9 mouse cellular contexts compared by ENCODE assay signal in genomic region chr7:138940612-138941461, GRCm38 (mm10). TPM values are rescaled to one million over a fixed set of nuclear protein-coding genes. Genes with fewer than 3 reads are reported as not detected.
A peak's percentile ranks its signal among the peaks of the same experiment; 100 is the strongest.
DNase-seq lines count a peak whose midpoint lies in the region; ATAC-seq and TF ChIP-seq lines count a peak whose summit lies in the region.
"Had no signal": no experiment of that assay in that cellular context is flagged by ENCODE, and none has a peak within 500 bp of the region (broad histone marks: within the 10 kb centered on the region; RNA-seq: fewer than 3 reads in every experiment).

Gene Jakmip3 (plus strand): TSS chr7:138940730.

- H3K36me3 ChIP-seq in embryonic facial prominence, embryonic 13.5 days: no peaks in the 10 kb centered on the region
- no peaks in the 10 kb centered on the region for H3K36me3 ChIP-seq in hindbrain, embryonic 12.5 days
- H3K36me3 ChIP-seq in limb, embryonic 13.5 days: no peaks in the 10 kb centered on the region
- H3K36me3 ChIP-seq in thymus, adult 2 months (ENCODE audit: control insufficient read depth, insufficient read depth, low read length): no peaks in the 10 kb centered on the region

- no peak for TF ChIP-seq POLR2A in thymus, adult 2 months (IDR thresholded peaks at IDR 0.05; ENCODE audit: control insufficient read depth, extremely low read depth, insufficient read depth, low read length, poor library complexity)

- WGBS in embryonic facial prominence, embryonic 13.5 days: under 1% methylated on average over 78 of the region's 78 CpGs
- 2% methylated on average over 78 of the region's 78 CpGs for WGBS in hindbrain, embryonic 12.5 days
- under 1% methylated on average over 78 of the region's 78 CpGs for WGBS in limb, embryonic 13.5 days
- 4% methylated on average over 78 of the region's 78 CpGs for WGBS in thymus, adult 2 months

- peak; percentile 49 to 67 for DNase-seq in adrenal gland, adult (ENCODE audit: inconsistent age in 2 of 2, low spot score in 1 of 2)
- no peak for DNase-seq in adrenal gland, postnatal 4 days (ENCODE audit: low spot score in 2 of 2)
- DNase-seq in adrenal gland, postnatal 10 days: peak; percentile 25
- DNase-seq in retina, postnatal 1 day: peak; percentile 39
- DNase-seq in thymus, adult 2 months: no peak

- ATAC-seq in embryonic facial prominence, embryonic 13.5 days (ENCODE audit: insufficient number of reproducible peaks, insufficient read depth, low FRiP score, low TSS enrichment, low read depth): no peak
- ATAC-seq in hindbrain, embryonic 12.5 days (ENCODE audit: low FRiP score): no peak
- peak; percentile 15; the same call in 1 of the 2 replicates for ATAC-seq in limb, embryonic 13.5 days (ENCODE audit: low FRiP score, low read depth)

- peak within 1 kb of the TSS; percentile 49 for H3K4me3 ChIP-seq in embryonic facial prominence, embryonic 13.5 days
- peak within 1 kb of the TSS; percentile 48 for H3K4me3 ChIP-seq in hindbrain, embryonic 12.5 days
- H3K4me3 ChIP-seq in limb, embryonic 13.5 days: peak within 1 kb of the TSS; percentile 51
- H3K4me3 ChIP-seq in thymus, adult 2 months (ENCODE audit: control insufficient read depth, insufficient read depth, low read length): no peak within 1 kb of the TSS

- no peaks in the 10 kb centered on the region for H3K9me3 ChIP-seq in embryonic facial prominence, embryonic 13.5 days
- H3K9me3 ChIP-seq in hindbrain, embryonic 12.5 days (replicated peaks): 0 out of 2 replicates have a peak, but pooled peaks cover 4% of the 10 kb centered on the region
- H3K9me3 ChIP-seq in limb, embryonic 13.5 days: no peaks in the 10 kb centered on the region

- H3K27ac ChIP-seq in embryonic facial prominence, embryonic 13.5 days: no peak within 1 kb of the TSS
- no peak within 1 kb of the TSS for H3K27ac ChIP-seq in hindbrain, embryonic 12.5 days
- no peak within 1 kb of the TSS for H3K27ac ChIP-seq in limb, embryonic 13.5 days
- H3K27ac ChIP-seq in thymus, adult 2 months (ENCODE audit: control insufficient read depth, insufficient read depth, low read length): no peak within 1 kb of the TSS

- H3K9ac ChIP-seq in embryonic facial prominence, embryonic 13.5 days: peak within 1 kb of the TSS; percentile 64
- peak within 1 kb of the TSS; percentile 53 for H3K9ac ChIP-seq in hindbrain, embryonic 12.5 days
- peak within 1 kb of the TSS; percentile 56 for H3K9ac ChIP-seq in limb, embryonic 13.5 days

- H3K4me1 ChIP-seq in embryonic facial prominence, embryonic 13.5 days: peaks cover 12% of the 10 kb centered on the region
- peaks cover 17% of the 10 kb centered on the region for H3K4me1 ChIP-seq in hindbrain, embryonic 12.5 days
- peaks cover 13% of the 10 kb centered on the region for H3K4me1 ChIP-seq in limb, embryonic 13.5 days
- H3K4me1 ChIP-seq in thymus, adult 2 months (replicated peaks; ENCODE audit: control insufficient read depth, insufficient read depth, low read length): no peaks in the 10 kb centered on the region

- TF ChIP-seq CTCF in thymus, adult 2 months (IDR thresholded peaks at IDR 0.05; ENCODE audit: borderline replicate concordance, control insufficient read depth, extremely low read depth, insufficient read depth, low read length, poor library complexity): no peak

- peak within 1 kb of the TSS; percentile 90 for H3K4me2 ChIP-seq in embryonic facial prominence, embryonic 13.5 days
- H3K4me2 ChIP-seq in hindbrain, embryonic 12.5 days (replicated peaks): peak within 1 kb of the TSS; percentile 91
- peak within 1 kb of the TSS; percentile 91 for H3K4me2 ChIP-seq in limb, embryonic 13.5 days (replicated peaks)

- H3K27me3 ChIP-seq in embryonic facial prominence, embryonic 13.5 days: peaks cover 86% of the 10 kb centered on the region
- H3K27me3 ChIP-seq in hindbrain, embryonic 12.5 days: peaks cover 67% of the 10 kb centered on the region
- peaks cover 92% of the 10 kb centered on the region for H3K27me3 ChIP-seq in limb, embryonic 13.5 days
- H3K27me3 ChIP-seq in thymus, adult 2 months (ENCODE audit: control insufficient read depth, insufficient read depth, low read length): peaks cover 8% of the 10 kb centered on the region

RNA-seq across cellular contexts. Expression of gene Jakmip3, which starts in this region (rescaled TPM):
- 1 to 10 TPM; 3.5 to 5.0 TPM for total RNA-seq in adrenal gland, postnatal 4 days (2021)
- total RNA-seq in adrenal gland, postnatal 10 days (2021): 1 to 10 TPM; 2.1 to 3.5 TPM
- 0.41 and 0.47 TPM in 2 replicates for polyA plus RNA-seq in embryonic facial prominence, embryonic 13.5 days (2015; fragmentation: Nextera tagmentation; extraction: Ambion mirVana)
- 1.7 and 1.9 TPM in 2 replicates for polyA plus RNA-seq in hindbrain, embryonic 12.5 days (2016; fragmentation: Nextera tagmentation; extraction: Ambion mirVana)
- 0.45 and 0.46 TPM in 2 replicates for polyA plus RNA-seq in limb, embryonic 13.5 days (2015; fragmentation: Nextera tagmentation; extraction: Ambion mirVana)
- 0.04 and 0.09 TPM in 2 replicates for polyA plus RNA-seq in thymus, adult 2 months (2012; rRNA removed)
- polyA plus RNA-seq: small intestine, adult 2 months had no signal

Comparison
In these comparisons a context has a peak if more than half of its experiments do, and no peak if none do; other contexts are left out.
1. DNase-seq: peak in adrenal gland, adult (2 of 2), adrenal gland, postnatal 10 days (single experiment) and retina, postnatal 1 day (single experiment); none in adrenal gland, postnatal 4 days (0 of 2) and thymus, adult 2 months (single experiment).
2. Peak in ATAC-seq, H3K4me3 ChIP-seq, H3K9ac ChIP-seq and H3K4me2 ChIP-seq in limb, embryonic 13.5 days; RNA of the gene not detected or under 1 TPM.
3. Peak in every context shown above with its lines, with median percentiles within 50 percentile points of each other: H3K4me2 ChIP-seq and H3K9ac ChIP-seq.